Mouse (Mus musculus) brown adipose tissue, adult 24 weeks (tissue): ENCODE measurements around the gene Cd7. TPM values are rescaled to one million over a fixed set of nuclear protein-coding genes. Genes with fewer than 3 reads are reported as not detected.
"Not testable (repeated sequence)": the region's sequence is repeated elsewhere in the genome, so short reads cannot be mapped to it uniquely, and the experiment has no call there.

Experiments
- H3K27ac ChIP-seq: fragments of 200-500 bp; replicated peaks from 2 replicates; pipeline ENCODE4 v1.5.1; 2012; ENCODE audit warnings: low read depth, mild to moderate bottlenecking, low read length
- H3K4me1 ChIP-seq: fragments of 200-500 bp; 2 replicates; pipeline ENCODE4 v1.6.1; 2012; ENCODE audit warnings: low read length, mixed read lengths; ENCODE audit not compliant: control insufficient read depth, insufficient read depth, insufficient read length
- H3K4me3 ChIP-seq: fragments of 200-500 bp; 2 replicates; pipeline ENCODE4 v1.5.1; 2012; ENCODE audit warnings: low read depth, mild to moderate bottlenecking, low read length, moderate library complexity; ENCODE audit not compliant: insufficient read depth
- polyA plus RNA-seq: library from polyadenylated mRNA; stranded (reverse); fragments of >200 nt; gene quantifications from 2 replicates; pipeline ENCODE4 v1.2.4, GENCODE M21; 2012; ENCODE audit not compliant: missing spikeins, insufficient read depth, insufficient read length

Gene Cd7
- polyA plus RNA-seq, 1 experiment, result not detected

DNA sequence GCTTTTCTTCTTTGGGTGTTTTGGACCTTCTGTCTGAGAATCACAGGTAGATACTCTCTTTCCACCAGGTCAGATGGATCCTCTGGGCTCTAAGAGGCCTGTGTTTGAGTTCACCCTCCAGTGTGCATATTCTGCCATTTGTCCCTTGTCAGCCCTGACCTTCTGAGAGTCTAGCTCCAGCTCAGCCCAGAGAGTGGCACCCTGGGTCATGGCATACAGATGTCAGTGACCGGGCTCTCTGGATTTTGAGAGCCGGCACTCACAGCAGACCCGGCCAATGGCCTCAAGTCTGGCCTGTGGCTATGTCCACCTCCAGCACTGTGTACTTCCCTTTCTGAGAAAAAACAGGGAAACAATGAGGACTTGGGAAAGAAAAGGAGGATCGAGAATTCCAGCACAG, 20.3 kb upstream of the Cd7 start:
- Histone ChIP-seq H3K27ac (no peak overlapping the region), H3K4me1 (peaks cover 7% of the 10 kb centered on the region), H3K4me3 (no peak overlapping the region)

DNA sequence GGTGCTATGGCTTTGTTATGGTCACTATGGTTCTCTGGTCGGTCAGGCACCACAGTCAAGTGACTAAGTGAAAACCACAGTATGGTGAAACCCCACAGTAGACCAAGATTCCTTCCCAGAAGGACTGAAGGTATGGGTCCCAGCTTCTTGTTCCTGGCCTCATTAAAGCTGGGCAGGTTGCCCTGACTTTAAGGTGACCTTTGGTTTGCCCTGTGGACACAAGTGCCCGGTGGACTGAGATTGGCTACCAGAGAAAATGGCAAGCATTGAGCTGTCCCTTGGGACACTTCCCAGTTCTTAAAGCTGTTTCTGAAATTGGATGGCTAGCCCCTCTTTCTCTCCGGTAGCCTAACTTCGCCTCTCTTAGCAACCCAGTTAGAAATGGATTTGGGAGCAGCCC, 19.7 kb upstream of the Cd7 start:
- peaks cover 7% of the 10 kb centered on the region for H3K4me1 ChIP-seq
- no peak overlapping the region for H3K27ac ChIP-seq
- no peak overlapping the region for H3K4me3 ChIP-seq

DNA sequence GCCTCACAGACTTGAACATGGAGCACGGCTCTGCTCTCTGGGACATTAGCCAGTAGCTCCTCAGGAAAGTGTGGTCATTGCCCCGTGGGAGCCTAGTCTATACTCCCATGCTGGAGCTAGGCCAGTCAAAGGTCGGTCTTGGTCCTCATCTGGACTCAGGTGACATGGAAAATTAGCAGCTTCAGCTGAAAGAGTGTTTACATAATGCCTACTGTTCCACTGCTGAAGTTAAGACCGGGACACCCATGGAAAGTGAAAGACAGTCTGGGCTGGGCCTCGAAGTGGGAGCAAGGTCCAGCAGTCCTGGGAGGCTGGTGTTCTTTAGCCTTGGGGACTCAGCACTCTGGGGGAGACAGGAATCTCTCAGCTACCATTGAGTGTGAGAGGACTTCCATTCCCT, 18.9 kb upstream of the Cd7 start:
- Histone ChIP-seq H3K27ac (no peak overlapping the region), H3K4me3 (no peak overlapping the region), H3K4me1 (peaks cover 7% of the 10 kb centered on the region)

DNA sequence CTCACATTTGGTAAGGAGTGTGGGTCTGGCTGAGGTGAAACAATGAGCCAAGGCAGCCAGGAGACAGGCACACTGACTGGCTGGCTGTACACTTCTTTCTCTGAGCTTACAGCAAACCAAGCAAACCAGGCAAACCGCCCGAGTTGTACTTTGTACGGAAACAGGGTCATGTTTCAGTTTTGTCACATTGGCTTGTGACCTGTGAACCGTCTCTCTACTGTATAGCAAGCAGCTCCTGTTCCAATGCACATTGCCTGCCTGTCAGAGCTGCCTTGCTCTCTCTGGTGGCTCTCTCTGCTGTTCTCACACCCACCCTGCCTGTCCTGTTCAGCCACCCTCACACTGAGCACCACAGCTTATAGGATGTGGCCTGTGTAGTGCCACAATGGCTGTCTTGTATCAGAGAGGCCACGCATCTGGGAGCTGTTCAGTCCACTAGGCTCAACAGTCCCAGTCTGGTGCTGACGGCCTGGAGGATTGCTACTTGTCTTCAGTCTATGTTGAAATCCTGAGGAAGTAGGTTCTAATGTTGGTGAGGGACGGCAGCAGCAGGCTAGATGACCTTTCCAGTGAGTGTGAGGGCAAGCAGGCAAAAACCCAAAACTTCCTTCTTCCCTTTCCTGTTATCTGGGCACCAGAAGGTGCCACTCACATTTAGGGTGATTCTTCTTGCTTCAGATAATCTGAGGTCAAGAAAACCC, 17.5 kb upstream of the Cd7 start:
- Histone ChIP-seq H3K4me1 (peaks cover 7% of the 10 kb centered on the region), H3K4me3 (no peak overlapping the region), H3K27ac (no peak overlapping the region)

DNA sequence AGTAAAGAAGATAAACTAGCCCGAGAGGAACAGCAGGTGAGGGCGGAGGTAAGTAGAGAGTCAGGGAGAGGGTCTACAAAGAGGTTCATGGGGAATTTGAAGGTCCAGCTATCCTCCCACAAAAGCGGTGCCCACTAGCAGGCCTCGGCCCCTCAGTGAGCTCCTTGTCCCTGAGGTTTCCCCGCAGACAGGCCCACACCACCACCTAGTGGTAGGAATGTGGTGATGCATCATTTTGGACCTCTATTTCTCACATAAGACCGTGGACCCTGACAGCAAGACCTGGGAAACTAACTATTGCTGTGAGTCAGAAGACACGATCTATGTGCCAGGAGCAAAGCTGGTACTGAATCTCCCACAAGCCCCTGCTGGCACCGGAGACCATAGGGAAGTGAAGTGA, 14.3 kb upstream of the Cd7 start:
- no peak overlapping the region for H3K4me3 ChIP-seq
- no peak overlapping the region for H3K27ac ChIP-seq
- H3K4me1 ChIP-seq, result peaks cover 4% of the 10 kb centered on the region

DNA sequence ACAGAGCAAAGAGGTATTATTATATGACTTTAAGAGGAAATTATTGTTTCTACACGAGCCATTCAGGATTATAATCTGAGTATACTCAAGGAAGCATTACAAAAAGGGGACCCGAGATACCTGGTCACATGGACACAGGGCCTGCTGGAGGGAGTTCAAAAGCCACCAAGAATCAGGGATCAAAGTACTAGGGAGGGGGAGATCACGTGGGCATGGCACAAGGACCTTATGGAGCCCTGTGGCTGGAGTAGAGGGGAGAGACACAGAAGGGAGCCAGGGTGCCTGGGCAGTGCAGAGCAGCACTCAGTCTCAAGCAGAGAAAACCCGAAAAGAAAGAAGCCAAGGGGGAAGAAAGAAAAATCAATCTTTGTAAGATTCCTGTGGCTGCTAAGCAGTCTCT, 13.2 kb upstream of the Cd7 start:
- Histone ChIP-seq H3K4me3 (no peak overlapping the region), H3K27ac (no peak overlapping the region), H3K4me1 (peaks cover 2% of the 10 kb centered on the region; the same call in 1 of the 2 replicates)

DNA sequence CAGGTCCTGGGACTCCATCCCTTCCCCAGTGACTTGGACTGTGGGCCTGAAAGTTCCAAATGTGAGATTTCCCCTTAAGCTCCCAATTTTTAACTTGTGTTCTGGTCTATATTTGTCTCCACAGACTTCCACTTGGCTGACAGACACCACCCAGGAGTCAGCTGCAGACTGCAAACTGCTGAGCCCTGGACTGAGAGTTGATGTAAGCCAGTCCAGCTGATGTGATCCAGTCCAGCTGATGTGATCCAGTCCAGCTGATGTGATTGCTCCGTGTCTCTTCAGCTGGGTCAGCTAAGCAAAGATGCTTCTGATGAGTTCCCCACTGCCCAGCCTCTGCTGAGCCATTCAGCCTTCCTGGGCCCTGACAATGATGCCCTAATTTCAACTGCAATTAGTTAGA, 12.6 kb upstream of the Cd7 start:
- Histone ChIP-seq H3K27ac (no peak overlapping the region), H3K4me3 (no peak overlapping the region), H3K4me1 (peaks cover 2% of the 10 kb centered on the region; the same call in 1 of the 2 replicates)

DNA sequence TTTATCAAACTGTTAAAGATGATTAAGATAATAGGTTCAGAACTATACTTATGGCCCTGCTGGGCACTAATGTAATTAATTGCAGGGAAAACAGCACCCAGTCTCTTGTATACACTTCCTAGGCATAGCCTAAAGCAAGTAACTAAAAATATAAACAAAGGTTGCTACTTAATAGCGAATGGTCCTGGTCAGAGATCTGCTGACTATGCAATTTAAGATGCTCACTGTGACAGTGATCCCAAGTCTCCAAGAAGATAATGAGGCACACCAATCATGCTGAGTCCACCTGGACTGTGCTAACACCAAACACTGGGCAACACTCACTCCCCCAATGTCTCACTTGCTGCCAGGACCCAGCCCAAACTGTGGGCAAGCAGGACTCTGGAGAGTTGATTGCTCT, 10.6 kb upstream of the Cd7 start:
- Histone ChIP-seq H3K4me3 (no peak overlapping the region), H3K4me1 (no peaks in the 10 kb centered on the region), H3K27ac (no peak overlapping the region)

DNA sequence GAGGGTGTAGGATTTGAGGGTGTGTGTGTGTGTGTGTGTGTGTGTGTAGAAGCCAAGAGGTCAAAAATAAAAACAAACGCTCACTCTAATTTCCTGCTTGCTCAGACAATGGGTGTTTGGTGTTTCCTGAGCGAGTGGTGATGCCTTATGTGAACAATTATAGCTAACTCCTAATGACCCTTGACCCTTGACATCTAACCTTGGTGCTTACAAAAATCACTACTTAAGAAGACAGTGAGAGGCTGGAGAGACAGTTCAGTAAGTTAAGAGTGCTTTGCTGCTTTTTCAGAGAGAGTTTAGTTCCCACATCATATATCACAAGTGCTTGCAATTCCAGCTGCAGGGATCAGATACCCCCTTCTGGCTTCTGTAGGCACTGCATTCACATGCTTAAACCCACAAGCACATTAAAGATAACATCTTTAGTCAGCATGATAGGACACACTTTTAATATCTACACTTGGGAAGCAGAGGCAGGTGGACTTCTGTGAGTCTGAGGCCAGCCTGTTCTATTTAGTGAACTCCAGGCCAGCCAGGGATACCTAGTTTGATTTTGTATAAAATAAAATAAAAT, 8.7 kb upstream of the Cd7 start:
- Histone ChIP-seq H3K4me1 (no peaks in the 10 kb centered on the region), H3K4me3 (no peak overlapping the region), H3K27ac (no peak overlapping the region)

DNA sequence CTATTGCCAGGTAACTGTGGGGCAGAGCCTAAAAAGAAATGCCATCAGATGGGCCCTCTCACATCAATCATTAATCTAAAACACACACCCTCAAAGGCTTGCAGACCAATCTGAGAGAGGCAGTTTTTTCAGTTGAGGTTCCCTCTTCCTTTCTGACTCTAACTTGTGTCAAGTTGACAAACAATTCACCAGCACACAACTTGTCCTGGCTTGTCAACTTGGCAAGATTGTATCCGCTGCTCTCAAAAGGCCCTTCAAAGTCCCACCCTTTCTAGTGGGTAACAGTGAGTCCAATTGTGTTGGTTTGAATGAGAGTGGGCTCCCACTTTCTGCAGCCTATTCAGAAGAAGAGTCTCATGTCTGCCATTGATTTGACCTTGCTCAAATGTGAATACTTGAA, 6.1 kb upstream of the Cd7 start:
- no peaks in the 10 kb centered on the region for H3K4me1 ChIP-seq
- no peak overlapping the region for H3K27ac ChIP-seq
- H3K4me3 ChIP-seq, result no peak overlapping the region

DNA sequence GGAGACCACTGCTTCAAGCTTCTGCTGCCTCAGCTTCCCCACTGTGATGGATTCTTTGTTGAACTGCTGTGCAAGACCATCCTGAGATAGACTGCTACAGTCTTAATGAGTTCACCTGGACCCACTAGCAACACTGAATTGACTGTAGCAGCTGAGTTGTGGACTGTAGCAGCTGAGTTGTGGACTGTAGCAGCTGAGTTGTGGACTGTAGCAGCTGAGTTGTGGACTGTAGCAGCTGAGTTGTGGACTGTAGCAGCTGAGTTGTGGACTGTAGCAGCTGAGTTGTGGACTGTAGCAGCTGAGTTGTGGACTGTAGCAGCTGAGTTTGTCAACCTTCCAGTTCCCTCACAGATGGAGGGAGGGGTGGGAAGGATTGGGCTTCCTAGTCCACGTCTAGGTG, 3.8 kb upstream of the Cd7 start:
- H3K27ac ChIP-seq, H3K4me1 ChIP-seq, H3K4me3 ChIP-seq: not testable (repeated sequence)

DNA sequence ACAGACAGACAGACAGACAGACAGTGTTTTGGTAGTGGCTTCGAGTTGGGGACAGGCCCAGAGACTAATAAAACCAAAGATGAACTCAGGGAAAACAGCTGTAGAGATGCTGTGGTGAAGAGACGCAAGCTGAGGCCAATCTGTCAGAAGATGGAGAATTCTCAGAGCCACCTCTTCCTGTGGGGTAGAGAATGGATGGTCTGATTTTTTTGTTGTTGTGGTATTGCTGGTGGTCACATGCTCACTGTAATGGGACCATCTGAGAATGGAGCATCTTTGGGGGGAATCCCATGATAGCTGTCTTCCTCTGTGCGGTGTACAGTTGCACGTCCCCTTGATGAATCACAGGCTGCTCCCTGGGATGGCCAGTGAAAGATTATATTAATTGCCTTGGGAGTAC, 3.3 kb upstream of the Cd7 start:
- no peak overlapping the region for H3K4me3 ChIP-seq
- no peaks in the 10 kb centered on the region for H3K4me1 ChIP-seq
- no peak overlapping the region for H3K27ac ChIP-seq

DNA sequence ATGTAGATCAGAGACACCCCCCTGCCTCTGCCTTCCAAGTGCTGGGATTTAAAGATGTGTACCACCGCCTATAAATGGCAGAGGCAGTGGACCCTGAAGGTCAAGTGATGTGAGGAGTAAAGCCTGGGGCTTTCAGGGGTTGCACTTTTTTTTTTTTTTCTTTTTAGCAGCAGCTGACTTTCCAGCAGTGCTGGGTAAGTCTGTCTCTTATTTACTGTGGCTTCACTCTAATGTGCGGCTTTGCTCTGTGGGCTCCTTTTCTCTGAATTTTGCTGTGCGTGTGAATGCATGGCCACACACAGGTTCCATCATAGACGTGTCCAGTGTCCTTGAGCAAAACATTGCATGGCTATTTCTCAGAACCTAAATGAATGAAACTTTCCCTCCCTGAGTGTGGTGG, 2.4 kb upstream of the Cd7 start:
- Histone ChIP-seq H3K27ac (no peak overlapping the region), H3K4me1 (no peaks in the 10 kb centered on the region), H3K4me3 (no peak overlapping the region)

DNA sequence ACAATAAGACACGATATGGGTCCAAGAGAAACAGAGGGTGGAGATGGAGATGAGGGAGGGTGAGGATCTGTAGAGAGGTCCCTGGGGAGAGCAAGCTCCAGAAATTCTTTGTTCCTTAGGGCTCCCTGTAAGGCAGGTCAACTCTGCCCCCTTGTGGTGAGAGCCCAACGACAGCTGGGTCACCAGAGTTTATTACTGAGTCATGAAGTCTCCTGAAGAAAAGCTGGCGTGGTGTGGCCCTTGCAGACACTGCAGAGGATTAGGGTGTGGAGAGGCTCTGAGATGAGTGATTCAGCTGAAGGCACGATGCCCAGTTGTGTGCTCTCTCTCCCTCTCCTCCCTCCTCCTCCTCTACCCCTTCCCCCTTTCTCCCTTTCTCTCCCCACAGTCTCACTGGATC, 2.0 kb upstream of the Cd7 start:
- Histone ChIP-seq H3K4me1 (no peaks in the 10 kb centered on the region), H3K4me3 (no peak overlapping the region)

DNA sequence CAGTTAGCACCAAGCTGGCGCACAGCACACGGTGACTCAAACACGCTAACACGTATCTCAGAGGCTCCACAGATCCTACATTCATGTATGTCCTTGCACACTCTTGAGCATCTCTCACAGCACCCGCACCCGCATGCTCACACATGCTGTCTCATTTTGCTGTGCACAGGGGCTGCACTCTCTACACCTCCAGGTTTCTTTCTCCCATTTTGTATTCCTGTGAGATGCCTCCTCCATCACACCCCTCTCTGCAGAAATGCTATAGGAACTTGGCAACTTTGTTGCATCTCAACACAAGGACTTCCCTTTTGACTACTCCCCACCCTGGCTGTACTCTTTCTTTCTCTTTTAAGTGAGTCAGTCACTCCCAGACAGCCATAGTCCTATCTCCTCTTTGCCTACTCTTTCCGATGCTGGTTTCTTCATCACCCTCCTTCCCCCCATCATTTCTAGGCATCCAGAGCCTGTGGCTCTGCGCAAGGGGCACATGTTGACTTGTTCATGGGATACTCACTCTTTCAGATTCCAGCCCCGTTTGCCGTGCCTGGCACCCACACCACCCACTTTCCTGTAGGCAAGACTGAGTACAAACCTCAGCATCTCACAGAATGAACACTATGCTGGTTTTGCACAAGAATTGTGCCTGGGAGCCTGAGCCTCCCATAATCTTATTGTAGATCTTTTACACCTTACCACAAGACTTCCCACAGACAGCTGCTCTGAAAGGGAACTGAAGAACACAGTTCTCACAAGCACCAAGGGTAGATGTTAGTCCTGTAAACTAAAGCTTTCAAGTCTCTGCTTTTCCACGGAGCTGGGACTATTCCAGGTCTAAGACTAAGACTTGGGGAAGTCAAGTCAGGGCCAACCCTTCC, 615 bp downstream of the Cd7 start:
- H3K27ac ChIP-seq, result no peak overlapping the region
- H3K4me3 ChIP-seq, result no peak overlapping the region
- no peaks in the 10 kb centered on the region for H3K4me1 ChIP-seq

More for the DNA sequence above, 2.0 kb upstream of the Cd7 start:
- no peak overlapping the region for H3K27ac ChIP-seq

DNA sequence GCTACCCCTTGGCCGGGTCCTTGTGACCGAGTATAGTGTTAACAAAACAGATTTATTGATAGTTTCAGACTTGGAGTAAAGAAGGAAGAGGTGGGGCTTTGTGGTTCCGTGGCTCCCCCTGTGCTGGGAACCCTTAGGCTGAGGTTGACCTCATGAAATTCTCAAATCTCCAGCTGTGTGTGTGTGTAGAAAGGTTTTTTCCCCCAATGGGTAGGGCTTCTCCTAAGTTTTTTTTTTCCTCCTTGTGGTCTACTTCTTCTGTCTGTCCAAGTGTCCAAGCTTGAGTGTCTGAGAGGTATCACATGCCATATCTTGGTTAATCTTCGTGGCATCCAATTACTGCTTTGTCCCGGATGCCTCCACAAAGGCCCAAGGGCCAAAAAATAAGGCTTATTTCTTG, 6.1 kb downstream of the Cd7 start:
- Histone ChIP-seq H3K4me1 (no peaks in the 10 kb centered on the region), H3K4me3 (no peak overlapping the region), H3K27ac (no peak overlapping the region)
